8 mouse cellular contexts compared by ENCODE assay signal in genomic region chr11:69846198-69846680, GRCm38 (mm10). TPM values are rescaled to one million over a fixed set of nuclear protein-coding genes. Genes with fewer than 3 reads are reported as not detected.
DNase-seq lines count a peak whose midpoint lies in the region; ATAC-seq and TF ChIP-seq lines count a peak whose summit lies in the region.

Gene Plscr3, plus strand, starts transcription at chr11:69846376.

- H3K36me3 ChIP-seq in heart, embryonic 11.5 days (ENCODE audit: control insufficient read depth, insufficient read depth, low read length): peaks cover 11% of the 10 kb centered on the region; the same call in 1 of the 2 replicates
- H3K36me3 ChIP-seq in kidney, embryonic 16.5 days (ENCODE audit: insufficient read depth, low read length): peaks cover 30% of the 10 kb centered on the region
- no peaks in the 10 kb centered on the region; the same call in 1 of the 2 replicates for H3K36me3 ChIP-seq in liver, adult 2 months (ENCODE audit: control insufficient read depth, insufficient read depth, low read length)
- peaks cover 12% of the 10 kb centered on the region for H3K36me3 ChIP-seq in myocyte (ENCODE audit: control insufficient read depth, insufficient read depth)
- no peaks in the 10 kb centered on the region for H3K36me3 ChIP-seq in splenic B cell, adult 2 months (ENCODE audit: control insufficient read depth, insufficient read depth, low read length, poor library complexity, severe bottlenecking)

- H3K4me2 ChIP-seq in heart, embryonic 11.5 days: peak within 1 kb of the TSS; percentile 89
- peak within 1 kb of the TSS; percentile 93 for H3K4me2 ChIP-seq in kidney, embryonic 16.5 days (replicated peaks; ENCODE audit: low read depth, low read length)
- H3K4me2 ChIP-seq in myocyte (ENCODE audit: low read depth): peak within 1 kb of the TSS; percentile 98

- peak; percentile 87 for ATAC-seq in erythroblast, adult 5-6 weeks (replicated peaks; ENCODE audit: low FRiP score, poor library complexity, severe bottlenecking)
- peak; percentile 91 for ATAC-seq in heart, embryonic 11.5 days (replicated peaks; ENCODE audit: insufficient number of reproducible peaks, low FRiP score, low TSS enrichment)
- peak; percentile 94 for ATAC-seq in kidney, embryonic 16.5 days (ENCODE audit: low FRiP score, low TSS enrichment)

- no peaks in the 10 kb centered on the region for H3K9me3 ChIP-seq in heart, embryonic 11.5 days (replicated peaks; ENCODE audit: control insufficient read depth, low read length)
- H3K9me3 ChIP-seq in kidney, embryonic 16.5 days (ENCODE audit: low read length): no peaks in the 10 kb centered on the region

- WGBS in heart, embryonic 11.5 days (ENCODE audit: insufficient replicate concordance): under 1% methylated on average over 36 of the region's 38 CpGs
- WGBS in kidney, embryonic 16.5 days: under 1% methylated on average over 34 of the region's 38 CpGs
- under 1% methylated on average over 38 of the region's 38 CpGs for WGBS in liver, adult 2 months

- peak; percentile 96 for TF ChIP-seq POLR2A in liver, adult 2 months (IDR thresholded peaks at IDR 0.05; ENCODE audit: extremely low read depth, insufficient read depth, low read length)
- TF ChIP-seq POLR2A in myocyte (IDR thresholded peaks at IDR 0.05; ENCODE audit: insufficient read length, low read depth): peak; percentile 88

- peak within 1 kb of the TSS; percentile 90 for H3K27ac ChIP-seq in heart, embryonic 11.5 days (ENCODE audit: low read depth, low read length)
- H3K27ac ChIP-seq in kidney, embryonic 16.5 days (ENCODE audit: low read length): peak within 1 kb of the TSS; percentile 99
- H3K27ac ChIP-seq in liver, adult 2 months (replicated peaks; ENCODE audit: insufficient read depth, low read depth, low read length): peak within 1 kb of the TSS; percentile 89

- peaks cover 15% of the 10 kb centered on the region for H3K4me1 ChIP-seq in heart, embryonic 11.5 days (ENCODE audit: control insufficient read depth, insufficient read depth, low read length)
- peaks cover 19% of the 10 kb centered on the region for H3K4me1 ChIP-seq in kidney, embryonic 16.5 days (ENCODE audit: insufficient read depth, low read length)
- peaks cover 8% of the 10 kb centered on the region for H3K4me1 ChIP-seq in liver, adult 2 months (ENCODE audit: control insufficient read depth, insufficient read depth, low read length)

- no peaks in the 10 kb centered on the region for H3K79me2 ChIP-seq in liver, adult 2 months (ENCODE audit: control insufficient read depth, insufficient read depth, low read length)
- H3K79me2 ChIP-seq in myocyte (ENCODE audit: control insufficient read depth, insufficient read depth): peaks cover 9% of the 10 kb centered on the region

- H3K27me3 ChIP-seq in heart, embryonic 11.5 days (ENCODE audit: control insufficient read depth, insufficient read depth, low read length): no peaks in the 10 kb centered on the region
- no peaks in the 10 kb centered on the region for H3K27me3 ChIP-seq in kidney, embryonic 16.5 days (ENCODE audit: insufficient read depth, low read length)
- H3K27me3 ChIP-seq in liver, adult 2 months (ENCODE audit: control insufficient read depth, insufficient read depth, low read length): no peaks in the 10 kb centered on the region
- no peaks in the 10 kb centered on the region for H3K27me3 ChIP-seq in myocyte (ENCODE audit: control insufficient read depth, insufficient read depth, insufficient read length)
- no peaks in the 10 kb centered on the region for H3K27me3 ChIP-seq in splenic B cell, adult 2 months (ENCODE audit: control insufficient read depth, insufficient read depth, low read length, poor library complexity, severe bottlenecking)

- peak within 1 kb of the TSS; percentile 40 for H3ac ChIP-seq in myocyte (ENCODE audit: control insufficient read depth, insufficient read length)

- DNase-seq in B cell, adult 2 months: peak; percentile 93
- peak; percentile 92 for DNase-seq in brain, adult 2 months (ENCODE audit: low read depth, low spot score)
- peak; percentile 89 for DNase-seq in liver, adult 2 months (ENCODE audit: extremely low read depth, low read depth, low spot score)
- peak; percentile 89 for DNase-seq in splenic B cell, adult 2 months (ENCODE audit: low read depth, low spot score)

- H3K4me3 ChIP-seq in heart, embryonic 11.5 days (ENCODE audit: low read depth, low read length): peak within 1 kb of the TSS; percentile 74
- H3K4me3 ChIP-seq in kidney, embryonic 16.5 days (ENCODE audit: low read length): peak within 1 kb of the TSS; percentile 84
- peak within 1 kb of the TSS; percentile 66 for H3K4me3 ChIP-seq in liver, adult 2 months (ENCODE audit: insufficient read depth, low read depth, low read length)
- H3K4me3 ChIP-seq in myocyte: peak within 1 kb of the TSS; percentile 97

- peak within 1 kb of the TSS; percentile 92 for H3K9ac ChIP-seq in heart, embryonic 11.5 days (ENCODE audit: low read depth, low read length)
- peak within 1 kb of the TSS; percentile 89 for H3K9ac ChIP-seq in kidney, embryonic 16.5 days (replicated peaks; ENCODE audit: low read length)
- H3K9ac ChIP-seq in liver, adult 2 months (ENCODE audit: low read depth, low read length): peak within 1 kb of the TSS; percentile 79

- TF ChIP-seq CTCF in liver, adult 2 months (IDR thresholded peaks at IDR 0.05; ENCODE audit: low read depth, low read length): no peak

TF ChIP-seq in myocyte, 11 proteins besides CTCF, POLR2A, EP300 and RAD21:
- TF ChIP-seq REST (IDR thresholded peaks at IDR 0.05; ENCODE audit: insufficient read depth, insufficient read length) (no peak), POLR2AphosphoS2 (IDR thresholded peaks at IDR 0.05; ENCODE audit: insufficient read length, low read depth) (peak; percentile 92), SRF (IDR thresholded peaks at IDR 0.05; ENCODE audit: control insufficient read depth, insufficient read length, low read depth) (no peak), MAX (IDR thresholded peaks at IDR 0.05; ENCODE audit: low read depth) (peak; percentile 25)

RNA-seq across cellular contexts. Expression of gene Plscr3, which starts in this region (rescaled TPM):
- 12.5 and 17.6 TPM in 2 replicates for total RNA-seq in erythroblast, adult 5-6 weeks (2015; ENCODE audit: low replicate concordance)
- total RNA-seq in erythroblast, adult 5-6 weeks (2017; ENCODE audit: low replicate concordance): 5.9 and 11.4 TPM in 2 replicates
- 65.9 and 75.2 TPM in 2 replicates for polyA plus RNA-seq in heart, embryonic 11.5 days (2014; fragmentation: Nextera tagmentation; extraction: Ambion mirVana)
- 105 and 119 TPM in 2 replicates for polyA plus RNA-seq in kidney, embryonic 16.5 days (2015; fragmentation: Nextera tagmentation; extraction: Ambion mirVana)
- 1.5 and 2.6 TPM in 2 replicates for total RNA-seq in liver, adult 2 months (2014; rRNA removed)
- 18.5 and 19.3 TPM in 2 replicates for polyA plus RNA-seq in liver, adult 2 months (2012; rRNA removed)
- polyA plus RNA-seq in myocyte (2012; fragmentation: generic; extraction: Trizol): 91.9 TPM

Comparison
In these comparisons a context has a peak if more than half of its experiments do, and no peak if none do; other contexts are left out.
1. Peak in every context shown above with its lines: DNase-seq, ATAC-seq, H3K4me3 ChIP-seq and H3K27ac ChIP-seq.